Mouse (Mus musculus) heart, adult 2 months (tissue): ENCODE data around the gene Trim31.

Experiments used
- CTCF ChIP-seq: fragments of 200-600 bp; IDR thresholded peaks from 2 replicates; pipeline ENCODE4 v1.8.1; 2022; ENCODE audit warnings: antibody characterized with exemption, mild to moderate bottlenecking, moderate library complexity
- POLR2A ChIP-seq: fragments of 200-500 bp; IDR thresholded peaks from 2 replicates; pipeline ENCODE4 v1.6.1; 2011; ENCODE audit warnings: mild to moderate bottlenecking, low read depth, low read length, control low read depth; ENCODE audit not compliant: insufficient read depth

GRCm38 (mm10) chr17:36949265-36949664 is 51.3 kb downstream of the Trim31 start:
- TF ChIP-seq CTCF (no peak), POLR2A (no peak)
